Mouse (Mus musculus) midbrain, embryonic 15.5 days (tissue): ENCODE measurements around the gene Ptprd. TPM values are rescaled to one million over a fixed set of nuclear protein-coding genes. Genes with fewer than 3 reads are reported as not detected.
"Not testable (repeated sequence)": the region's sequence is repeated elsewhere in the genome, so short reads cannot be mapped to it uniquely, and the experiment has no call there.

Experiments
- ATAC-seq: fragments of 200-750 bp; cut with Nextera tagmentation; replicated peaks from 2 replicates; pipeline ENCODE4 v1.8.0; 2017; ENCODE audit warnings: moderate TSS enrichment
- H3K27ac ChIP-seq: fragments of 300-500 bp; sonication (generic); 2 replicates; pipeline ENCODE4 v1.5.1; 2015; ENCODE audit warnings: mild to moderate bottlenecking, inconsistent platforms
- H3K27me3 ChIP-seq: fragments of 300-500 bp; sonication (generic); replicated peaks from 2 replicates; pipeline ENCODE4 v1.6.1; 2015; ENCODE audit warnings: inconsistent platforms
- H3K36me3 ChIP-seq: fragments of 300-500 bp; sonication (generic); replicated peaks from 2 replicates; pipeline ENCODE4 v1.6.1; 2015; ENCODE audit warnings: inconsistent platforms
- H3K4me1 ChIP-seq: fragments of 300-500 bp; sonication (generic); 2 replicates; pipeline ENCODE4 v1.6.1; 2015; ENCODE audit warnings: inconsistent platforms
- H3K4me2 ChIP-seq: fragments of 300-500 bp; sonication (generic); 2 replicates; pipeline ENCODE4 v1.6.1; 2015; ENCODE audit warnings: inconsistent platforms, mild to moderate bottlenecking, moderate library complexity
- H3K4me3 ChIP-seq: fragments of 300-500 bp; sonication (generic); 2 replicates; pipeline ENCODE4 v1.5.1; 2015; ENCODE audit warnings: mild to moderate bottlenecking, inconsistent platforms
- H3K9ac ChIP-seq: fragments of 300-500 bp; sonication (generic); 2 replicates; pipeline ENCODE4 v1.6.1; 2015; ENCODE audit warnings: mild to moderate bottlenecking, inconsistent platforms
- H3K9me3 ChIP-seq: fragments of 300-500 bp; sonication (generic); 2 replicates; pipeline ENCODE4 v1.6.1; 2016; ENCODE audit warnings: inconsistent platforms
- WGBS: fragments of 180-500 bp; shearing (Covaris S2); methylation state at CpG from one replicate; pipeline ENCODE4 v1.1.7; 2015; ENCODE audit warnings: mixed read lengths; 5-methylcytosine and 5-hydroxymethylcytosine counted together
- polyA plus RNA-seq: library from polyadenylated mRNA; unstranded; fragments of >200 nt; fragmentation: Nextera tagmentation; extraction: Ambion mirVana; gene quantifications from 2 replicates; pipeline ENCODE4 v1.2.1, GENCODE M21; 2015

Gene Ptprd
- polyA plus RNA-seq, 1 experiment from 2014 or later: 91.7 TPM

DNA sequence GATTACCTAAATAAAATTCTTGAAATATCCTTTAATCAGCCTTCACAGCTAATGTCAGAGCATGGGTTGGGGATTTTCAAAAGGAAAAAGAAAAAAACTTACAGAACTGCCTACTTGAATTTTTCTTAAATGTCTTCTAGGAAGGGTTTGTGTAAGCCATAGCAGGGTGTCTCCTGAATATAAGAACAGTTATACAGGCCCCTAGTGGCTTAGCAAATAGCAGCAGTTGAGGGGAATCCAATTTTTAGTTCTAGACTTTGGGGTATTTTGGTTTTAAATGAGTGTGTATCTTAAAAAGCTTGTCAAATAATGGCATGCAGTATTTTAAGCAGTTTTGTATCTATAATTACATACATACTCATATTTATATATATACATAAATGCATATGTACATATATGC is 1764.4 kb downstream of the Ptprd start:
- no peaks in the 10 kb centered on the region for H3K36me3 ChIP-seq
- H3K27me3 ChIP-seq: no peaks in the 10 kb centered on the region
- peak overlapping the region; percentile 83 for H3K4me2 ChIP-seq
- peaks cover 12% of the 10 kb centered on the region; the same call in 1 of the 2 replicates for H3K4me1 ChIP-seq
- H3K9me3 ChIP-seq: no peaks in the 10 kb centered on the region
- H3K27ac ChIP-seq: no peak overlapping the region
- no peak overlapping the region for H3K9ac ChIP-seq
- ATAC-seq: no peak
- H3K4me3 ChIP-seq: peak overlapping the region; percentile 94

- no peaks in the 10 kb centered on the region for H3K27me3 ChIP-seq
- H3K27ac ChIP-seq: no peak overlapping the region
- no peak overlapping the region for H3K4me2 ChIP-seq
- H3K36me3 ChIP-seq: no peaks in the 10 kb centered on the region
- ATAC-seq: no peak
- peaks cover 10% of the 10 kb centered on the region; the same call in 1 of the 2 replicates for H3K4me1 ChIP-seq
- no peaks in the 10 kb centered on the region for H3K9me3 ChIP-seq
- no peak overlapping the region for H3K4me3 ChIP-seq
- 76% methylated on average over 4 of the region's 4 CpGs for WGBS
- no peak overlapping the region for H3K9ac ChIP-seq
Measured at GRCm38 (mm10) chr4:76444778-76445177, 1767.0 kb downstream of the Ptprd start.

GRCm38 (mm10) chr4:76443553-76443952 is 1768.2 kb downstream of the Ptprd start:
- Histone ChIP-seq H3K36me3 (no peaks in the 10 kb centered on the region), H3K4me1 (peaks cover 12% of the 10 kb centered on the region), H3K4me2 (no peak overlapping the region), H3K27me3 (no peaks in the 10 kb centered on the region), H3K4me3 (no peak overlapping the region), H3K9ac (no peak overlapping the region), H3K9me3 (no peaks in the 10 kb centered on the region), H3K27ac (no peak overlapping the region)
- 88% methylated on average over 4 of the region's 4 CpGs for WGBS
- no peak for ATAC-seq

- ATAC-seq: no peak
- Histone ChIP-seq H3K4me3 (no peak overlapping the region), H3K9me3 (no peaks in the 10 kb centered on the region), H3K27me3 (no peaks in the 10 kb centered on the region), H3K9ac (no peak overlapping the region), H3K4me1 (peaks cover 23% of the 10 kb centered on the region), H3K36me3 (no peaks in the 10 kb centered on the region), H3K27ac (no peak overlapping the region), H3K4me2 (no peak overlapping the region)
- WGBS: 43% methylated on average over 6 of the region's 6 CpGs
Measured at GRCm38 (mm10) chr4:76440791-76441364, 1770.9 kb downstream of the Ptprd start.

- H3K4me1 ChIP-seq: peaks cover 28% of the 10 kb centered on the region
- 0 out of 2 replicates have a peak, but pooled peaks have one; percentile 37 for ATAC-seq
- H3K9me3 ChIP-seq: no peaks in the 10 kb centered on the region
- H3K4me3 ChIP-seq: no peak overlapping the region
- H3K4me2 ChIP-seq: no peak overlapping the region
- H3K9ac ChIP-seq: no peak overlapping the region
- no peaks in the 10 kb centered on the region for H3K36me3 ChIP-seq
- no peaks in the 10 kb centered on the region for H3K27me3 ChIP-seq
- H3K27ac ChIP-seq: no peak overlapping the region
- WGBS: 60% methylated on average over 6 of the region's 6 CpGs
Measured at GRCm38 (mm10) chr4:76438496-76439079, 1773.2 kb downstream of the Ptprd start.

DNA sequence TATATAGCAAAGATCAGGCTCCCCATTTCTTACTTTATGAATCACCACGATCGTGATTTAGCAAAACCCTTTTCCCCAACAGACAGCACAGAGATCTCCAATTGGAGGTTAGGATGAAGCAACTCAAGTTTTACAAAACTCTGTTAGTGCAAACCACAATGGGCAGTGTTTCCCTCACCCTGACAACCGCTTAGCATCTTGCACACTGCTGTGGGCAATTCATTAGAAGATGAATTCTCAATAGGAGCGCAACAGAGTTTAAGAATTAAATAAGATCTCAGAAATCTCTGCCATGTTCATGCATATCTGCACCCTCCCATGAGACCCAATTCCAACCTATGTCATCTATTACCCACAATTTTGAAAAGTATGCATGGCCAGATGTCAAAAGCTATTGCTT is 1773.7 kb downstream of the Ptprd start:
- Histone ChIP-seq H3K4me1 (peaks cover 28% of the 10 kb centered on the region), H3K9ac (no peak overlapping the region), H3K4me2 (no peak overlapping the region), H3K4me3 (no peak overlapping the region), H3K9me3 (no peaks in the 10 kb centered on the region), H3K27me3 (no peaks in the 10 kb centered on the region), H3K36me3 (no peaks in the 10 kb centered on the region), H3K27ac (no peak overlapping the region)
- 57% methylated on average over 4 of the region's 4 CpGs for WGBS
- no peak for ATAC-seq

- H3K36me3 ChIP-seq: no peaks in the 10 kb centered on the region
- no peaks in the 10 kb centered on the region for H3K9me3 ChIP-seq
- H3K4me2 ChIP-seq: no peak overlapping the region
- ATAC-seq: no peak
- peaks cover 25% of the 10 kb centered on the region for H3K4me1 ChIP-seq
- no peak overlapping the region for H3K27ac ChIP-seq
- no peak overlapping the region for H3K4me3 ChIP-seq
- 55% methylated on average over 5 of the region's 5 CpGs for WGBS
- H3K27me3 ChIP-seq: no peaks in the 10 kb centered on the region
- no peak overlapping the region for H3K9ac ChIP-seq
Measured at GRCm38 (mm10) chr4:76435920-76436319, 1775.8 kb downstream of the Ptprd start.

GRCm38 (mm10) chr4:76429769-76430168 is 1782.0 kb downstream of the Ptprd start:
- 73% methylated on average over 3 of the region's 3 CpGs for WGBS
- H3K36me3 ChIP-seq: no peaks in the 10 kb centered on the region
- no peaks in the 10 kb centered on the region for H3K27me3 ChIP-seq
- H3K27ac ChIP-seq: no peak overlapping the region
- ATAC-seq: no peak
- H3K4me3 ChIP-seq: no peak overlapping the region
- no peak overlapping the region for H3K4me2 ChIP-seq
- H3K9me3 ChIP-seq: no peaks in the 10 kb centered on the region
- no peaks in the 10 kb centered on the region for H3K4me1 ChIP-seq
- H3K9ac ChIP-seq: no peak overlapping the region

GRCm38 (mm10) chr4:76427036-76427435 is 1784.7 kb downstream of the Ptprd start:
- not testable (repeated sequence) for H3K4me2 ChIP-seq, H3K4me1 ChIP-seq, H3K27ac ChIP-seq, H3K27me3 ChIP-seq, H3K9ac ChIP-seq, H3K4me3 ChIP-seq, H3K36me3 ChIP-seq, H3K9me3 ChIP-seq, ATAC-seq
- WGBS: 90% methylated on average over 3 of the region's 3 CpGs

GRCm38 (mm10) chr4:76425230-76425575 is 1786.6 kb downstream of the Ptprd start:
- no peaks in the 10 kb centered on the region for H3K36me3 ChIP-seq
- H3K4me3 ChIP-seq: no peak overlapping the region
- H3K27ac ChIP-seq: no peak overlapping the region
- no peak overlapping the region for H3K4me2 ChIP-seq
- no peaks in the 10 kb centered on the region for H3K27me3 ChIP-seq
- no peak for ATAC-seq
- H3K9me3 ChIP-seq: no peaks in the 10 kb centered on the region
- H3K4me1 ChIP-seq: no peaks in the 10 kb centered on the region
- 93% methylated on average over 2 of the region's 2 CpGs for WGBS
- no peak overlapping the region for H3K9ac ChIP-seq

DNA sequence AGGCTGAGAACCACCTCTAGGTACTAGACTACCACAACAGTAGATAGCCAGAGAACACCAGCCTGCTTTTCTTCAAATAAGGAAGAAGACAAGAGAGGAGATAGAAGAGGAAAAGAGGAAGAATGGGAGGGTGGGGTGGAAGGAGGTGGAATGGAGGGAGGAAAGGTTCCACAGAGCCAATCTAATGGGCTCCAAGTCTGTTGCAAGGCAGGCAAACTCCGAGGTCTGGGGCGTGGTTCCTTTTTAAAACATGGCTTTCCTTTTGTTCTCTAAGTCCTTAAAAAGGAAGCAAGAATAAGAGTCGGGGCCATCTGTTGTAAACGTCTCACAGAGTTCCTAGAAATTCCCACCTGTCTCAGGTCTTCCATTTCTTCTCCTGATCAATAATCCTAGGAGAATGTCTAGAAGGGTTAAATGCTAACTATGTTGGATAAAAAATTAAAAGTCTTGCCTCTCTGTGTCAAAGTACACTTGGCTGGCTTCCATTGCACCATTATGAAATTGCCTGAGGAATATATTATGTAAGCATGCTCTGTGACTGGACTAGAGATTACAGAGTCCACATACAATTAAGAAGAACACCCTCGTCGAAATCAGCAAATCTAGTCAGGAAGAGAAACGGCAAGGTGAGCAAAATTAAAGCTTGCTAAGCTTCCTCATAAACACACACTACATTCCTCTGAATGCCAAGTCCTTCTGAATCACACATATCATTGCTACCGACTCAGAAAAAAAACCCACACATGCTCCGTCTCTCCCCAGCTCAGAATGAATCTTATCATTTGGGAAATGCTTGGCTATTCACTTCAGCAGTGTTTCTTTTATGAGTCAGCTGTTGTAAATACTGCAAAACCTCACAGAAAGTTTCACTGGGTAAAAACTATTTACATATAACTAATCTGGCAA is 1787.2 kb downstream of the Ptprd start:
- Histone ChIP-seq H3K36me3 (no peaks in the 10 kb centered on the region), H3K4me1 (0 out of 2 replicates have a peak, but pooled peaks cover 2% of the 10 kb centered on the region), H3K9ac (no peak overlapping the region), H3K27me3 (no peaks in the 10 kb centered on the region), H3K4me2 (no peak overlapping the region), H3K27ac (no peak overlapping the region), H3K9me3 (no peaks in the 10 kb centered on the region), H3K4me3 (no peak overlapping the region)
- ATAC-seq: no peak
- 73% methylated on average over 9 of the region's 9 CpGs for WGBS

DNA sequence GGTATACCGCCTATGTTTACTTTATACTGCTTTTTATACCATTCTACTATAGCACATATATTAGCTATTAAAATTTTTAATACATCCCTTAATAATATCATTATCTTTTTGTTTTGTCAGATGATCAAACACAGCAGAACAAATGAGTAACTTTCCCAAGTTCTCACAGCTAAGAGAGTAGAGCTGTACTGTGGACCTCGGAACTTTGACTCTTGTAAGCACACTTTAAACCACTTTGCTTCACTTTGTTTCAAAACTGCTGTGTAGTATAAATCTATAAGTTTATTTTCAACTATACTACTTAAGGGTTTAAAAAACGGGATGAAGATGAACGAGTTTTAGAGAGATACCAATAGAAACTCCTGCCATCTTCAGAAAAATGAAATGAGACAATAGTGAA is 1789.6 kb downstream of the Ptprd start:
- H3K9ac ChIP-seq: no peak overlapping the region
- WGBS: 96% methylated on average over 4 of the region's 4 CpGs

More for the DNA sequence above, 1789.6 kb downstream of the Ptprd start:
- Histone ChIP-seq H3K27ac (no peak overlapping the region), H3K4me3 (no peak overlapping the region), H3K4me2 (no peak overlapping the region), H3K36me3 (no peaks in the 10 kb centered on the region), H3K4me1 (0 out of 2 replicates have a peak, but pooled peaks cover 2% of the 10 kb centered on the region), H3K9me3 (no peaks in the 10 kb centered on the region), H3K27me3 (no peaks in the 10 kb centered on the region)
- ATAC-seq: no peak
